Mouse (Mus musculus): ENCODE results near the gene Gpam. TPM values are rescaled to one million over a fixed set of nuclear protein-coding genes. Genes with fewer than 3 reads are reported as not detected.

The Gpam gene
- polyA plus RNA-seq, 1 experiment from 2014 or later: 23.5 TPM

Other genes starting within 250 kb of the Gpam start
- gene Tectb, start 53.5 kb upstream of the Gpam start, polyA plus RNA-seq (2015; fragmentation: Nextera tagmentation; extraction: Ambion mirVana): 0.08 and 0.11 TPM in 2 replicates
- gene Gucy2g, start 114.0 kb upstream of the Gpam start, polyA plus RNA-seq (2015; fragmentation: Nextera tagmentation; extraction: Ambion mirVana): not detected in 2 replicates
- 315 and 329 TPM in 2 replicates for gene Acsl5, start 124.7 kb upstream of the Gpam start, polyA plus RNA-seq (2015; fragmentation: Nextera tagmentation; extraction: Ambion mirVana)
- gene Zdhhc6, start 188.8 kb upstream of the Gpam start, polyA plus RNA-seq (2015; fragmentation: Nextera tagmentation; extraction: Ambion mirVana): 94.9 and 98.7 TPM in 2 replicates
- 23.5 and 24.1 TPM in 2 replicates for gene Vti1a, start 189.1 kb upstream of the Gpam start, polyA plus RNA-seq (2015; fragmentation: Nextera tagmentation; extraction: Ambion mirVana)

Measured in intestine, embryonic 15.5 days (tissue).